Mouse (Mus musculus): ENCODE measurements around the gene Ptbp1. TPM values are rescaled to one million over a fixed set of nuclear protein-coding genes. Genes with fewer than 3 reads are reported as not detected.

Ptbp1 gene
- polyA plus RNA-seq, 1 experiment from 2014 or later = 373 TPM

DNA sequence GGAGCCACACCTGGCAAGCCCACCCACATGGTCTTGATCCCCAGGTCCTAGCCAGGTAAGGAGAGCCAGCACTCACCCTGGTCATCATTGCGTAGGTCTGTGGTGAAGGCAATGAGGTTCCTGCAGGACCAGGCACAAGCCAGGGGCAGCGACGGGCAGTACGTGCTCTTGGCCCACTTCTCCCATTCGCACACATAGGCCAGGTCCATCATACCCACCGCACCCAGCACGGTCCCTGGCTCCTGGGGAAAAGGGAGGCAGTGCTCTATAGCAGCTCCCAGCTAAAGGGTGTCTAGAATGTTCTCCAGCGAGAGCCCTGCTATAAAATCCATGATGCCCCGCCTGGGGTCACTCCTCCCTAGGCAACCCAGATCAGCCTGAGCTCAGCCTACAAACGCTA, 53.2 kb downstream of the Ptbp1 start:
- WGBS = 94% methylated on average over 10 of the region's 10 CpGs
- no peak for ATAC-seq (ENCODE audit: insufficient number of reproducible peaks, insufficient read depth, low FRiP score, low TSS enrichment, low read depth)
- peaks cover 70% of the 10 kb centered on the region for H3K36me3 ChIP-seq
- H3K4me2 ChIP-seq = peak overlapping the region; percentile 50
- H3K27me3 ChIP-seq = 0 out of 2 replicates have a peak, but pooled peaks cover 3% of the 10 kb centered on the region
- H3K9me3 ChIP-seq = no peaks in the 10 kb centered on the region
- H3K4me3 ChIP-seq (replicated peaks) = peak overlapping the region; percentile 12; the same call in 1 of the 2 replicates
- H3K4me1 ChIP-seq (replicated peaks) = peaks cover 14% of the 10 kb centered on the region; the same call in 1 of the 2 replicates
- no peak overlapping the region for H3K9ac ChIP-seq (replicated peaks)
- H3K27ac ChIP-seq = no peak overlapping the region

DNA sequence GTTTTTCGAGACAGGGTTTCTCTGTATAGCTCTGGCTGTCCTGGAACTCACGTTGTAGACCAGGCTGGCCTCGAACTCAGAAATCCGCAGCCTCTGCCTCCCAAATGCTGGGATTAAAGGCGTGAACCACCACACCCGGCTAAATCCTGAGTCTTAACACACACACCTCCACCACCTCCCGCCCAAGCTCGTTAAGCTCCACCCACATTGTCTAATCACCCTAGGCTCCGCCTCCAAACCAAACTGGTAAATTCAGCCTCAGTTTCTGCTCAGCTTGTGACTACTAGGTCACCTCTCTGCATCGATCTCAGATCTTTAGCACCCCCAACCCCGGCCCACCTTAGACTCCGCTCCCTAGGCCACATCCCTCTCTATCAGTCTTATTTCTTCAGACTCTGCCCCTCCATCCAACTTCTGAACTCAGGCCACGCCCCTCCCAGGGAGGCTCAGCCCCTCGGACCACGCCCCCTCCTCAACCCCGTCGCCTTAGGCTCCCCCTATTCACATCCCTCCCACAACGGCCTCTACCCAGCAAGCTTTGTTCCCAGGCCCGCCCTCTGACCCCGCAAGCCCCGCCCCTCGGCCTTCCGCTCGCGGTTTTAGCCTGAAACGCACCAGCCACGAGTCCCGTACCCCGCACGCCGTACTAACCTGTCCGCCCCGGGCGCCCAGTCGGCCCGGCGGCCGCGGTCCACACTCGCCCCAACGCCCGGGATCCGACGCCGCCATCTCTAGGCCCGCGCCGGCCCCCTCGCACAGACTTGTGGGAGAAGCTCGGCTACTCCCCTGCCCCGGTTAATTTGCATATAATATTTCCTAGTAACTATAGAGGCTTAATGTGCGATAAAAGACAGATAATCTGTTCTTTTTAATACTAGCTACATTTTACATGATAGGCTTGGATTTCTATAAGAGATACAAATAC, 54.2 kb downstream of the Ptbp1 start, which contains the start of gene Med16:
Gene Med16, minus strand, starts transcription at position 757 of the 925 bp plus-strand sequence.
- H3K9me3 ChIP-seq = no peaks in the 10 kb centered on the region
- peak; percentile 91 for ATAC-seq (ENCODE audit: insufficient number of reproducible peaks, insufficient read depth, low FRiP score, low TSS enrichment, low read depth)
- 2% methylated on average over 52 of the region's 52 CpGs for whole genome bisulfite sequencing
- peaks cover 14% of the 10 kb centered on the region; the same call in 1 of the 2 replicates for H3K4me1 ChIP-seq (replicated peaks)
- peak within 1 kb of the TSS; percentile 87 for H3K9ac ChIP-seq (replicated peaks)
- H3K36me3 ChIP-seq = peaks cover 67% of the 10 kb centered on the region
- H3K27me3 ChIP-seq = 0 out of 2 replicates have a peak, but pooled peaks cover 3% of the 10 kb centered on the region
- H3K4me3 ChIP-seq (replicated peaks) = peak within 1 kb of the TSS; percentile 64
- H3K4me2 ChIP-seq = peak within 1 kb of the TSS; percentile 50
- peak within 1 kb of the TSS; percentile 98 for H3K27ac ChIP-seq

DNA sequence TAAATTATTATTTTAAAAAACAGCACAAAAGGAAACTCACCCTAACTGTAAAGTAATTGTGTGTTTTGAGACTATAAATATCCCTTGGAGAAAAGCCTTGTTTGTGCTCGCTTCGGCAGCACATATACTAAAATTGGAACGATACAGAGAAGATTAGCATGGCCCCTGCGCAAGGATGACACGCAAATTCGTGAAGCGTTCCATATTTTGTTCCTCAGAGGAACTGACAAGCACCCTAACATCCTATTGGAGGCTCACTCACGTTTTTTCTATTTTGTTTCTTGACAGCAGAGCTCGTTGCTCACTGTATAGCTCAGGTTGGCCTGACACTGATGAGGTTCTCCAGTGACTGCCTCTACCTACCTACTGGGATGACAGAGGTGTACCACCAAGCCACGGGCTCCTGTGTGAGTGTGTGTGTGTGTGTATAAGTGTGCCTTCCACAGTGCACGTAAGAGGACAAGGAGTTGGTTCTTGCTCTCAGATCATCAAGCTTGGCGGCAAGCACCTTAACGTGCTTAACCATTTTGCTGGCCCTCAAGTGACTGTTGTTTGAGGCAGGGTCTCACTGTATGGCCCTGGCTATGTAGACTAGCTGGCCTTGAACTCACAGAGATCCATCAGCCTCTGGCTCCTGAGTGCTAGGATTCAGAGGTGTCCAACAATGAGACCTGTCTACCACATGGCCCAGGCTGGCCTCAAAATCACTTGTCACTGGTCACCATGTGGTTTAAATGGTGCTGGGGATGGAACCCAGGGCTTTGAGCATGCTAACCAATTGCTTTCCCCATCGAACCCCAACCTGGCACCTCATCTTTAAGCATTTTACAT, 55.1 kb downstream of the Ptbp1 start:
- Histone ChIP-seq H3K27ac (peak overlapping the region; percentile 67), H3K9ac (replicated peaks) (no peak overlapping the region), H3K4me3 (replicated peaks) (peak overlapping the region; percentile 16; the same call in 1 of the 2 replicates), H3K27me3 (0 out of 2 replicates have a peak, but pooled peaks cover 3% of the 10 kb centered on the region), H3K4me2 (peak overlapping the region; percentile 45), H3K36me3 (peaks cover 59% of the 10 kb centered on the region), H3K4me1 (replicated peaks) (peaks cover 14% of the 10 kb centered on the region; the same call in 1 of the 2 replicates), H3K9me3 (no peaks in the 10 kb centered on the region)
- WGBS = 25% methylated on average over 14 of the region's 14 CpGs
- no peak for ATAC-seq (ENCODE audit: insufficient number of reproducible peaks, insufficient read depth, low FRiP score, low TSS enrichment, low read depth)

DNA sequence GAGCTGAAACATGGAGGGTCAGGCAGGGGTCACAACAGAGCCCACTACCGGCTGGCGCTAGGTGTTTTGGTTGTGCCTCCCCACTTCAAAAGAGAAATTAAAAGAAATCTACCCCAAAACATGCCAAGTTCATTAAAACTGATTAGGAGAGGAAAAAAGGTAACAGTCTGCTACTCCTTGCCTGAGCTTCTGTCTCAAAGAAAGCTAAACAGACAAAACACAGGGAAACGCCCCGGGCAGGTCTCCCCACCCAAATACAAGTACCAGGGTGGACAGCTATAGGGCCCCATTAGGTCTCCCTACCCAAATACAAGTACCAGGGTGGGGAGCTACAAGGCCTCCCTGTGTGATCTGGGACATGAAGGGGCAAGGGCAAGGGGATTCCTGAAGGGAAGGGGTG, 56.3 kb downstream of the Ptbp1 start, which contains the start of gene Gm26602:
Gene Gm26602, plus strand, starts transcription at position 301 of the 400 bp plus-strand sequence.
- WGBS = 90% methylated on average over 4 of the region's 4 CpGs
- Histone ChIP-seq H3K4me1 (replicated peaks) (peaks cover 25% of the 10 kb centered on the region), H3K4me3 (replicated peaks) (no peak within 1 kb of the TSS), H3K9me3 (no peaks in the 10 kb centered on the region), H3K27me3 (0 out of 2 replicates have a peak, but pooled peaks cover 3% of the 10 kb centered on the region), H3K27ac (peak within 1 kb of the TSS; percentile 67; the same call in 1 of the 2 replicates), H3K36me3 (peaks cover 47% of the 10 kb centered on the region), H3K4me2 (no peak within 1 kb of the TSS), H3K9ac (replicated peaks) (0 out of 2 replicates have a peak within 1 kb of the TSS, but pooled peaks have one; percentile 23)
- no peak for ATAC-seq (ENCODE audit: insufficient number of reproducible peaks, insufficient read depth, low FRiP score, low TSS enrichment, low read depth)

DNA sequence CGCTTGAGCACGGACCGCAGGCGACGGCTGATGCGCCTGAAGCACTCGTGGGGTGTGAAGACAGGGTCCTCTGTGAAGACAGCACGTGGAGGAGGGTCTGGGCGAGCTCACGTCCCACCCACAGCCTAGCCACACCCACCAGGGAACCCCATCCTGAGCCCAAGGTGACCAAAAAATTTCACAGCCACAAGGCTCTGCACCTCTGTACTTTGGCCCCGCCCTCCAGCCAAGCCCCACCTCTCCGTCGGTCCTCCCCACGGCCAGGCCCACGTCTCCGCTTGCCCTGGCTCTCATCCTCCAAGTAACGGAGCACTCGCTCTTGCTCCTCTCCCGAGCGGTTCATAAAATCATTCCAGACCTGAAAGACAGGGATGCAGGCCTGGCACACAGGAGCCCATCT, 58.2 kb downstream of the Ptbp1 start:
- no peak overlapping the region for H3K4me3 ChIP-seq (replicated peaks)
- peaks cover 31% of the 10 kb centered on the region for H3K4me1 ChIP-seq (replicated peaks)
- no peak overlapping the region for H3K27ac ChIP-seq
- H3K36me3 ChIP-seq = peaks cover 30% of the 10 kb centered on the region
- no peak overlapping the region for H3K4me2 ChIP-seq
- no peaks in the 10 kb centered on the region for H3K9me3 ChIP-seq
- H3K27me3 ChIP-seq = peaks cover 2% of the 10 kb centered on the region
- WGBS = 62% methylated on average over 20 of the region's 20 CpGs
- H3K9ac ChIP-seq (replicated peaks) = no peak overlapping the region
- no peak for ATAC-seq (ENCODE audit: insufficient number of reproducible peaks, insufficient read depth, low FRiP score, low TSS enrichment, low read depth)

Small RNA genes lying within 50 kb of the gene (microRNA-seq; reads per million reads assigned to microRNA genes)
- not detected for gene Mir6910

Other genes with a start within 250 kb of the Ptbp1 start
- gene C2cd4c, start 240.4 kb upstream of the Ptbp1 start, polyA plus RNA-seq (2016; fragmentation: Nextera tagmentation; extraction: Ambion mirVana) = not detected in 2 replicates
- gene Shc2, start 216.5 kb upstream of the Ptbp1 start, polyA plus RNA-seq (2016; fragmentation: Nextera tagmentation; extraction: Ambion mirVana) = 12.0 and 12.2 TPM in 2 replicates
- not detected in 2 replicates for gene Odf3l2, start 208.7 kb upstream of the Ptbp1 start, polyA plus RNA-seq (2016; fragmentation: Nextera tagmentation; extraction: Ambion mirVana)
- 7.1 and 7.2 TPM in 2 replicates for gene Madcam1, start 189.9 kb upstream of the Ptbp1 start, polyA plus RNA-seq (2016; fragmentation: Nextera tagmentation; extraction: Ambion mirVana)
- gene Tpgs1, start 185.1 kb upstream of the Ptbp1 start, polyA plus RNA-seq (2016; fragmentation: Nextera tagmentation; extraction: Ambion mirVana) = 57.6 and 63.1 TPM in 2 replicates
- 139 and 149 TPM in 2 replicates for gene Cdc34, start 172.2 kb upstream of the Ptbp1 start, polyA plus RNA-seq (2016; fragmentation: Nextera tagmentation; extraction: Ambion mirVana)
- 0.74 and 1.2 TPM in 2 replicates for gene Gzmm, start 165.4 kb upstream of the Ptbp1 start, polyA plus RNA-seq (2016; fragmentation: Nextera tagmentation; extraction: Ambion mirVana)
- 676 and 680 TPM in 2 replicates for gene Bsg, start 149.9 kb upstream of the Ptbp1 start, polyA plus RNA-seq (2016; fragmentation: Nextera tagmentation; extraction: Ambion mirVana)
- 0.15 TPM in 1 of 2 replicates, not detected in the other for gene Hcn2, start 137.8 kb upstream of the Ptbp1 start, polyA plus RNA-seq (2016; fragmentation: Nextera tagmentation; extraction: Ambion mirVana)
- 54.0 and 54.1 TPM in 2 replicates for gene Polrmt, start 107.8 kb upstream of the Ptbp1 start, polyA plus RNA-seq (2016; fragmentation: Nextera tagmentation; extraction: Ambion mirVana)
- 0.24 and 0.60 TPM in 2 replicates for gene Fgf22, start 99.4 kb upstream of the Ptbp1 start, polyA plus RNA-seq (2016; fragmentation: Nextera tagmentation; extraction: Ambion mirVana)
- gene Rnf126, start 87.5 kb upstream of the Ptbp1 start, polyA plus RNA-seq (2016; fragmentation: Nextera tagmentation; extraction: Ambion mirVana) = 108 and 113 TPM in 2 replicates
- gene Fstl3, start 77.2 kb upstream of the Ptbp1 start, polyA plus RNA-seq (2016; fragmentation: Nextera tagmentation; extraction: Ambion mirVana) = 3.0 and 4.0 TPM in 2 replicates
- not detected in 2 replicates for gene Prss57, start 63.5 kb upstream of the Ptbp1 start, polyA plus RNA-seq (2016; fragmentation: Nextera tagmentation; extraction: Ambion mirVana)
- 121 TPM in 2 replicates for gene Palm, start 60.9 kb upstream of the Ptbp1 start, polyA plus RNA-seq (2016; fragmentation: Nextera tagmentation; extraction: Ambion mirVana)
- 0.28 and 0.67 TPM in 2 replicates for gene Misp, start 33.4 kb upstream of the Ptbp1 start, polyA plus RNA-seq (2016; fragmentation: Nextera tagmentation; extraction: Ambion mirVana)
- 15.1 and 15.3 TPM in 2 replicates for gene Prtn3, start 20.0 kb downstream of the Ptbp1 start, polyA plus RNA-seq (2016; fragmentation: Nextera tagmentation; extraction: Ambion mirVana)
- 157 and 162 TPM in 2 replicates for gene Plppr3, start 20.2 kb downstream of the Ptbp1 start, polyA plus RNA-seq (2016; fragmentation: Nextera tagmentation; extraction: Ambion mirVana)
- gene Elane, start 31.8 kb downstream of the Ptbp1 start, polyA plus RNA-seq (2016; fragmentation: Nextera tagmentation; extraction: Ambion mirVana) = not detected in 2 replicates
- gene Cfd, start 36.4 kb downstream of the Ptbp1 start, polyA plus RNA-seq (2016; fragmentation: Nextera tagmentation; extraction: Ambion mirVana) = not detected in 2 replicates
- gene Med16, start 54.5 kb downstream of the Ptbp1 start, polyA plus RNA-seq (2016; fragmentation: Nextera tagmentation; extraction: Ambion mirVana) = 50.8 and 53.7 TPM in 2 replicates
- 5.5 and 21.1 TPM in 2 replicates for gene Gm26602, start 56.4 kb downstream of the Ptbp1 start, polyA plus RNA-seq (2016; fragmentation: Nextera tagmentation; extraction: Ambion mirVana)
- 1.1 and 1.2 TPM in 2 replicates for gene Kiss1r, start 62.5 kb downstream of the Ptbp1 start, polyA plus RNA-seq (2016; fragmentation: Nextera tagmentation; extraction: Ambion mirVana)
- 149 and 161 TPM in 2 replicates for gene R3hdm4, start 66.8 kb downstream of the Ptbp1 start, polyA plus RNA-seq (2016; fragmentation: Nextera tagmentation; extraction: Ambion mirVana)
- 8.4 and 8.6 TPM in 2 replicates for gene Arid3a, start 72.6 kb downstream of the Ptbp1 start, polyA plus RNA-seq (2016; fragmentation: Nextera tagmentation; extraction: Ambion mirVana)
- 120 and 122 TPM in 2 replicates for gene Wdr18, start 105.7 kb downstream of the Ptbp1 start, polyA plus RNA-seq (2016; fragmentation: Nextera tagmentation; extraction: Ambion mirVana)
- 0.54 and 0.68 TPM in 2 replicates for gene Grin3b, start 116.3 kb downstream of the Ptbp1 start, polyA plus RNA-seq (2016; fragmentation: Nextera tagmentation; extraction: Ambion mirVana)
- 20.7 and 22.5 TPM in 2 replicates for gene Tmem259, start 129.9 kb downstream of the Ptbp1 start, polyA plus RNA-seq (2016; fragmentation: Nextera tagmentation; extraction: Ambion mirVana)
- 216 and 240 TPM in 2 replicates for gene Cnn2, start 134.2 kb downstream of the Ptbp1 start, polyA plus RNA-seq (2016; fragmentation: Nextera tagmentation; extraction: Ambion mirVana)
- gene Abca7, start 142.1 kb downstream of the Ptbp1 start, polyA plus RNA-seq (2016; fragmentation: Nextera tagmentation; extraction: Ambion mirVana) = 2.1 and 2.3 TPM in 2 replicates
- 12.5 and 12.6 TPM in 2 replicates for gene Arhgap45, start 162.2 kb downstream of the Ptbp1 start, polyA plus RNA-seq (2016; fragmentation: Nextera tagmentation; extraction: Ambion mirVana)
- 241 and 251 TPM in 2 replicates for gene Polr2e, start 185.4 kb downstream of the Ptbp1 start, polyA plus RNA-seq (2016; fragmentation: Nextera tagmentation; extraction: Ambion mirVana)
- 463 and 494 TPM in 2 replicates for gene Gpx4, start 192.7 kb downstream of the Ptbp1 start, polyA plus RNA-seq (2016; fragmentation: Nextera tagmentation; extraction: Ambion mirVana)

All from limb, embryonic 12.5 days (tissue).